Mouse (Mus musculus) liver, embryonic 12.5 days (tissue): ENCODE measurements around the gene Armc7. TPM values are rescaled to one million over a fixed set of nuclear protein-coding genes. Genes with fewer than 3 reads are reported as not detected.

Experiments used
- ATAC-seq: fragments of 200-750 bp; cut with Nextera tagmentation; 2 replicates; pipeline ENCODE4 v1.8.0; 2017; ENCODE audit warnings: moderate number of reproducible peaks, mild to moderate bottlenecking, moderate library complexity
- H3K27ac ChIP-seq: fragments of 300-500 bp; sonication (generic); 2 replicates; pipeline ENCODE4 v1.5.1; 2016; ENCODE audit warnings: mild to moderate bottlenecking
- H3K27me3 ChIP-seq: fragments of 300-500 bp; sonication (generic); replicated peaks from 2 replicates; pipeline ENCODE4 v1.6.1; 2016; ENCODE audit warnings: mild to moderate bottlenecking, moderate library complexity
- H3K36me3 ChIP-seq: fragments of 300-500 bp; sonication (generic); 2 replicates; pipeline ENCODE4 v1.6.1; 2016; ENCODE audit warnings: mild to moderate bottlenecking, moderate library complexity
- H3K4me1 ChIP-seq: fragments of 300-500 bp; sonication (generic); 2 replicates; pipeline ENCODE4 v1.6.1; 2016
- H3K4me2 ChIP-seq: fragments of 300-500 bp; sonication (generic); 2 replicates; pipeline ENCODE4 v1.6.1; 2016; ENCODE audit warnings: mild to moderate bottlenecking, moderate library complexity
- H3K4me3 ChIP-seq: fragments of 300-500 bp; sonication (generic); 2 replicates; pipeline ENCODE4 v1.5.1; 2016; ENCODE audit warnings: mild to moderate bottlenecking, moderate library complexity
- H3K9ac ChIP-seq: fragments of 300-500 bp; sonication (generic); 2 replicates; pipeline ENCODE4 v1.6.1; 2016; ENCODE audit warnings: mild to moderate bottlenecking, moderate library complexity
- H3K9me3 ChIP-seq: fragments of 300-500 bp; sonication (generic); replicated peaks from 2 replicates; pipeline ENCODE4 v1.6.1; 2016; ENCODE audit warnings: mild to moderate bottlenecking, moderate library complexity
- WGBS: fragments of 180-500 bp; shearing (Covaris S2); methylation state at CpG from one replicate; pipeline ENCODE4 v1.1.7; 2016; ENCODE audit not compliant: insufficient replicate concordance; 5-methylcytosine and 5-hydroxymethylcytosine counted together
- microRNA-seq: library from miRNA; unstranded; fragments of <30 nt; microRNA quantifications from one replicate; pipeline ENCODE4, GENCODE M21; 2017
- polyA plus RNA-seq: library from polyadenylated mRNA; unstranded; fragments of >200 nt; fragmentation: Nextera tagmentation; extraction: Ambion mirVana; gene quantifications from 2 replicates; pipeline ENCODE4 v1.2.1, GENCODE M21; 2016

Gene Armc7
- polyA plus RNA-seq, 1 experiment from 2014 or later, result 4.2 TPM

DNA sequence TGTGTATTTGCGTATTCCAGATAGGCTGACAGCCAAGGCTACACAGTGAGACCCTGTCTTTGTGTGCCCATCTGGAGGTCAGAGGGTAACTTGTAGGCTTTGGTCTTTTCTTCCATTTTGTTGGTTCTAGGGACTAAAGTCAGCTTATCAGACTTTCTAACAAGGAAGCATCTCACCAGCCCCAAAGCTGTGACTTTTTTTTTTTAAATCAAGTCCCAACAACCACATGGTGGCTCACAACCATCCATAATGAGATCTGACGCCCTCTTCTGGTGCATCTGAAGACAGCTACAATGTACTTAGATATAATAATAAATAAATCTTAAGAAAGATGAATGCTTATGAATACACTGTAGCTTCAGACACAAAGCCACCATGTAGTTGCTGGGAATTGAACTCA is 62.6 kb downstream of the Armc7 start:
- ATAC-seq, result no peak
- peaks cover 31% of the 10 kb centered on the region for H3K4me1 ChIP-seq
- H3K27ac ChIP-seq, result no peak overlapping the region; the same call in 1 of the 2 replicates
- no peaks in the 10 kb centered on the region; the same call in 1 of the 2 replicates for H3K27me3 ChIP-seq
- peaks cover 18% of the 10 kb centered on the region for H3K36me3 ChIP-seq
- no peaks in the 10 kb centered on the region for H3K9me3 ChIP-seq
- H3K9ac ChIP-seq, result no peak overlapping the region
- no peak overlapping the region for H3K4me2 ChIP-seq
- WGBS, result 33% methylated on average over 2 of the region's 2 CpGs
- H3K4me3 ChIP-seq, result no peak overlapping the region

Small RNA genes within 50 kb of the gene (microRNA-seq; reads per million reads assigned to microRNA genes)
- gene Mir3968, result not detected

Other genes with a start within 250 kb of the Armc7 start
- gene Grin2c, start 208.4 kb upstream of the Armc7 start, polyA plus RNA-seq, result 0.51 and 0.62 TPM in 2 replicates
- 17.1 and 17.8 TPM in 2 replicates for gene Fdxr, start 198.6 kb upstream of the Armc7 start, polyA plus RNA-seq
- 2.2 and 2.4 TPM in 2 replicates for gene Fads6, start 178.0 kb upstream of the Armc7 start, polyA plus RNA-seq
- gene Otop2, start 168.5 kb upstream of the Armc7 start, polyA plus RNA-seq, result not detected in 2 replicates
- 0.25 and 0.32 TPM in 2 replicates for gene Ush1g, start 153.6 kb upstream of the Armc7 start, polyA plus RNA-seq
- gene Otop3, start 140.9 kb upstream of the Armc7 start, polyA plus RNA-seq, result not detected in 2 replicates
- 1.8 TPM in 2 replicates for gene Hid1, start 107.9 kb upstream of the Armc7 start, polyA plus RNA-seq
- gene Cdr2l, start 93.8 kb upstream of the Armc7 start, polyA plus RNA-seq, result 4.2 TPM in 2 replicates
- gene Mrpl58, start 71.9 kb upstream of the Armc7 start, polyA plus RNA-seq, result 116 and 120 TPM in 2 replicates
- gene Atp5h, start 55.7 kb upstream of the Armc7 start, polyA plus RNA-seq, result 624 and 630 TPM in 2 replicates
- gene Kctd2, start 55.5 kb upstream of the Armc7 start, polyA plus RNA-seq, result 8.6 and 9.3 TPM in 2 replicates
- 0.18 and 0.22 TPM in 2 replicates for gene Trim80, start 35.1 kb upstream of the Armc7 start, polyA plus RNA-seq
- 0.08 and 0.10 TPM in 2 replicates for gene Slc16a5, start 13.2 kb upstream of the Armc7 start, polyA plus RNA-seq
- gene Nt5c, start 16.2 kb downstream of the Armc7 start, polyA plus RNA-seq, result 68.4 and 69.0 TPM in 2 replicates
- 307 and 318 TPM in 2 replicates for gene Jpt1, start 38.7 kb downstream of the Armc7 start, polyA plus RNA-seq
- gene Sumo2, start 60.6 kb downstream of the Armc7 start, polyA plus RNA-seq, result 574 and 585 TPM in 2 replicates
- gene Nup85, start 88.8 kb downstream of the Armc7 start, polyA plus RNA-seq, result 202 and 216 TPM in 2 replicates
- 83.1 and 87.3 TPM in 2 replicates for gene Mrps7, start 128.3 kb downstream of the Armc7 start, polyA plus RNA-seq
- gene Gga3, start 128.4 kb downstream of the Armc7 start, polyA plus RNA-seq, result 14.0 and 14.7 TPM in 2 replicates
- gene Mif4gd, start 137.3 kb downstream of the Armc7 start, polyA plus RNA-seq, result 26.6 and 27.1 TPM in 2 replicates
- 15.7 and 17.2 TPM in 2 replicates for gene Slc25a19, start 152.6 kb downstream of the Armc7 start, polyA plus RNA-seq
- 78.6 and 89.6 TPM in 2 replicates for gene Grb2, start 232.9 kb downstream of the Armc7 start, polyA plus RNA-seq